Mouse (Mus musculus) megakaryocyte, embryonic 14.5 days (primary cell): ENCODE measurements around the gene Hpcal1.

Source experiments
- FLI1 ChIP-seq: IDR thresholded peaks from 2 replicates; pipeline ENCODE4 v1.6.1; 2012; ENCODE audit warnings: low read length, inconsistent platforms, mixed read lengths
- GATA1 ChIP-seq: IDR thresholded peaks from 3 replicates; pipeline ENCODE4 v1.6.1; 2012; ENCODE audit warnings: mixed read lengths, low read length, inconsistent platforms, borderline replicate concordance

DNA sequence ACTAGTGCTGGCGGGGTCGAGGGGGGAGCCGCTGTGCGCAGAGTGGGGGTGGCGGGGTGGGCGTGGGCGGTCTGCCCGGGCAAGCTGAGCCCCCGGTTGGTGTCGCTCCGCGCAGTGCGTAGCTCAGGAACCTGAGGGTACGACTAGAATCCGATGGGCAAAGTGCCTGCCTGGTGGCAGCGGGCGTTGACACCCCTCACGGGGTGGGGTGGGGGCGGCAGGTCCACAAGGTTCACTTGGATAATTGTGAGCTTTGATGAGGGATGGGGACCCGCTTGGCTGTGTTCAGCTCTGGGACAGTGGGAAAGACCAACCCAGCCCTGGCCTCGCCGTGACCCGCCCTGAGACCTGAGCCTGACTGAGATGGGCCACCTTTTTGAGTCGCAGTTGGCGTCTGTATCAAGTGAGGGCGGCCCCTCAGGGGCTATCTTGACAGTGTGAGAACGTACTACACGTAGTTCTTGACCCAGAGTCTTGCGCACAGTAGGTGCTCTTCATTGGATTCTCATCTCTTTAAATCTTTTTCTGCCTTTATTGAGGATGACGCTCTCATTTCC lies 742 bp downstream of the Hpcal1 start:
- TF ChIP-seq GATA1 (no peak), FLI1 (no peak)
